Mouse (Mus musculus) cerebellum, postnatal 36 days (tissue): Measurements from ENCODE around the gene Barx2.
"Not testable (repeated sequence)": the region's sequence is repeated elsewhere in the genome, so short reads cannot be mapped to it uniquely, and the experiment has no call there.

Source experiments
- DNase-seq, 2 experiments: peaks; one replicate each; pipeline ENCODE4 v3.0.0; 2021 to 2022; ENCODE audit warnings: mixed read lengths in 2 of 2

Barx2 gene

GRCm38 (mm10) chr9:31912921-31913738, at the start of gene Barx2:
Barx2 (minus strand) TSS chr9:31913462.
- DNase-seq, result peak; percentile 12 to 16

- peak in 1 of 2 experiments; percentile 5 for DNase-seq
These were observed 49.0 kb upstream of the Barx2 start for GRCm38 (mm10) chr9:31962265-31962664.

DNA sequence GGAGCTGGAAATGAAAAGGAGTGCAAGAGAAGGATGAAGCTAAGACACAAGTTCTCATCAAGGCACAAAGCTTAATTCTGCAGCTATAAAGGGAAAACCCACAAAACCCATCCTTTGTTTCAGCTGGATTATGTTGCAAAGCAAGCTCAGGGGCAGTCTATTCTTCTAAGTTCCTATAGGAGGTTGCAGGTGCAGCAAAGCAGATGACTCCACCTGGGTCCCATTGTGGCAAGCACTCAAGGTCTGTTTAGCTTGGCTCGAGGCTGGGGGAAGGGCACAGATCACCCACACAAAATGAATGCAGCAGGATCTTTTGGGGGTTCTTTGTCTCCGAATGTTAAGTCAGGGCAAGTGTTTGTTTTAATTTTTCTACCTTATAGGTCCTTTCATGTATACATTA, 47.2 kb upstream of the Barx2 start:
- DNase-seq, result no peak

- no peak for DNase-seq
These were observed 44.9 kb upstream of the Barx2 start for GRCm38 (mm10) chr9:31958120-31958519.

- DNase-seq, result no peak
These were observed 37.2 kb upstream of the Barx2 start for GRCm38 (mm10) chr9:31950506-31950905.

- DNase-seq, result no peak
These were observed 35.8 kb upstream of the Barx2 start for GRCm38 (mm10) chr9:31949031-31949430.

DNA sequence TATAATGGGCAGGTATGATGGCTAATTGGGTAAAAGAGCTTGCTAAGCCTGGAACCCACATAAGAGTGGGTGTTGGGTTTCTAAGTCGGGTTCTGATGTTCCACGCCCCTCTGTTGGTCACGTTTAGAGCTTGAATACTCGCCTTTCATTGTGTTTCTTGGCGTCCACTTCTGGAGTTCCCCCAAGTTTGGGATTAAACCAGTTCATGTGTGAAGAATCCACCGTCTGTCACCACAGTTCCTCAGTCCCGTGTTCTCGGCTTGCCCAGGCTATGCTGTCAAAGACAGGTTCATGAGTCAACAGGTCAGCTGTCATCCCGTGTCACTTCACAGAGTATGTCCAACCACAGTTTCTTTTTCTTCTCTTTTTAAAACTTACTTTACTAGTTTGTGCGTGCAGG, 33.8 kb upstream of the Barx2 start:
- DNase-seq, result peak in 1 of 2 experiments; percentile 5

GRCm38 (mm10) chr9:31942334-31942733, 29.1 kb upstream of the Barx2 start:
- no peak for DNase-seq

DNA sequence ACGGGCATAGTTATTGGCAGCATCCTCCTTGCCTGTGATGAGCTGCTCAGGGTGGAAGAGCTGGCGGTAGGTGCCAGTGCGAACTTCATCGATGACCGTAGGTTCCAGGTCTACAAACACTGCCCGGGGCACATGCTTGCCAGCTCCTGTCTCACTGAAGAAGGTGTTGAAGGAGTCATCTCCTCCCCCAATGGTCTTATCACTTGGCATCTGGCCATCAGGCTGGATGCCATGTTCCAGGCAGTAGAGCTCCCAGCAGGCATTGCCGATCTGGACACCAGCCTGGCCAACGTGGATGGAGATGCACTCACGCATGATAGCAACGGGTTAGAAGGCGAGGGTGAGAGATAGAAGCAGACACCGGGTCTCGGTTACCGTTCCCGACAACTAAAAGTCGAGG, 23.2 kb upstream of the Barx2 start:
- not testable (repeated sequence) for DNase-seq

DNA sequence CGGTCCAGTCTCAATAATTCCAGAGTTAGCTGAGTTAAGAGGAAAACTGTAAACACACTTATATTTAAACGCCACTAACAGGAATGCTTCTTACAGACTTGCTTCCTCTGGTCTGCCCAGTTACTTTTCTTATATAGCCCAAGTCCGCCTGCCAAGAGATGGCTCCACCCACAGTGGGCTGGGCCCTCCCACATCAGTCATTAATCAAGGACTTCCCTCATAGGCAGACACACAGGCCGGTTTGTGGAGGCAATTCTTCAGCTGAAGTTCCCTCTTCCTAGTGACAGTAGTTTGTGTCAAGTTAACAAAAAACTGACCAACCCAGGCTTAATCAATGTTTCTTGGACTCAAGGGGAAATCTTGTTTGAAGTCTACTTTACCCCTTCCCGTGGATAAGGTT, 18.4 kb upstream of the Barx2 start:
- DNase-seq, result no peak

- no peak for DNase-seq
These were observed 18.0 kb upstream of the Barx2 start for GRCm38 (mm10) chr9:31931255-31931654.

DNA sequence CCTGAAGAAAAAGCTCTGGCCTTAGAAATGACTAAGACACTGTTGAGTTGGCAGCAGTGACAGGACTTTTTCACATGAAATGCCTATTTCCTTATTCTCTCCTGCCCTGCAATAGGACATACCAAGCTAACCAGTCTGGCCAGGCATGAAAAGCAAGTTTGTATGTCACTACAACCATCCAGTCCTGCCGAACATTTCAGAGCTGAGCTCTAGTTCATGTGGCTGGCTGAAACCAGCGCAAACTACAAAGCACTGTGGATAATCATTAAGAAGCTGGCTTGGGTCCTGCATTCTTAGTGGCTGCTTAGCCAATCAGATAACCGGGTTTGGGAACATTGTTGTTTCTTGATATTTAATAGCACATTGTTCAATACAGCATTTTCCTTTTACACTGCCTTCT, 13.5 kb upstream of the Barx2 start:
- DNase-seq, result no peak

- peak; percentile 66 to 72 for DNase-seq
These were observed 12.8 kb upstream of the Barx2 start for GRCm38 (mm10) chr9:31925830-31926624.

DNA sequence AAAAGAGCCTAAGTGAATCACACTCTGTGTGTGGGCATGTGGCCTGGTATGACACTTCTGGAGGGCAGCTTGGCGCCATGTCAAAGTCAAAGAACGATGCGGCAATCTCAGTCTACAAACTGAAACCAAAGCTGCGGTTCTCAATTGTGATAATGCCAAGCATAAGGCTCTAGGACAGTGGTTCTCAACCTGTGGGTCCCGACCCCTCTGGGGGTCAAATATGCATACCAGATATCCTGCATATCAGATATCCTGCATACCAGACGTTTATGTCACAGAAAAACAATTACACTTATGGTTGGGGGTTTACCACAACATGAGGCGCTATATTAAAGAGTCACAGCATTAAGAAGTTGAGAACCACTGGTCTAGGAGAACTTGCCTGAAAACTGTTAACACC, 10.3 kb upstream of the Barx2 start:
- DNase-seq, result no peak

DNA sequence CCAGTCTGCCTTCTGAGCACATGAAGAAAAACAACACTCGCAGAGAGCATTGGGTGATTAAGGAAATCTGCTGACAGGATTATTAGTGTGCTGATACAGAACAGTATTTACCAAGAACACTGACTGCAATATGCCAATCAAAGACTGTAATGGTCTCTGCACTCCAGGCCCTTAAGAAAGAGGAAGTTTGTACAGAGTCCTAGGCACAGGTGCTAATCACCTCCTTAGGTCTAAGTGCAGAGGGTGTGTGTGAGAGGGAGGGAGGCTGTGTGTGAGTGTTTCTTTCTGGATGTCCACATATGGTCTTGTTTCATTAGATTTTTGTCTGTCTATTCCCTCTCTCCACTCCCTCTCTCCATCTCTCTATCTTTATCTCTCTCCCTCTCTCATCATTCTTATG, 6.5 kb upstream of the Barx2 start:
- DNase-seq, result no peak

GRCm38 (mm10) chr9:31916421-31916820, 3.2 kb upstream of the Barx2 start:
- DNase-seq, result no peak

DNA sequence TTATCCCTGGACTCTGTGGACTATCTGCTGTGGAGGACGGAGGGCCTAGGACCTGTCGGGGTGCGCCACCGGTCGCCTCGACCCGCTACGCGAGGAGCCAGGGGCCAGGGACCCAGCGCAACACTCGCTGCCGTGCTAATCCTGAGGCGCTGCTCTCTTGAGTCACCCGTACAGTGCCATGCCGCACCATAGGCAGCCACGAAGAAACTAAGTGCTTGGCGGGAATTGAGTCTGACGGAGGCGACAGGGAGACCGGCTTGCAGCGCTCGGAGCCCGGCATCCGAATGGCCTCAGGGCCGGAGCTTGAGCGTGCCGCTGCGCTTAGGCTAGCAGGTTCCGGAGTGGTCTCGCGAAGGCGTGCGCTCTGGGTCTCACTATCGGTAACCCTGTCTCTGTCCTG, 1.6 kb upstream of the Barx2 start:
- DNase-seq, result no peak

GRCm38 (mm10) chr9:31913739-31914591, 703 bp upstream of the Barx2 start:
- DNase-seq, result no peak

GRCm38 (mm10) chr9:31912553-31912920, 725 bp downstream of the Barx2 start:
- DNase-seq, result no peak

DNA sequence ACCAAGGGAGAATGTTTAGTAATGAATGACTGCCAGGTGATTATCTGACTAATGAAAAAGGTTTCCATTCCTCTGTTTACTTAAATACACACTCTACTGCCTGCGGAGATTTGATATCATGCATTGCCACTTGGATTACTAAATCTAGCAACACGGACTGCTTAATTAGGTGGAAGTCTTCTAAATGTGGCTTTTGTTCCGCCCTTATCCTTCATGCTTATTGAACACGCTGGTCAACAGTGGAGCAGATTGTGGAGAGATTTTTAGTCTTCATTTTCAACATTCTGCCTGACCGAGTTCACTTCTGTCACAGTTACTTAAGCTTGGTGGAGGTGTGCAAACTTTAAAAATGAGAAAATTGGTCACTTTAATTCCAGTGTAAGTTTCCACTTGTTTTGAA, 3.0 kb downstream of the Barx2 start:
- no peak for DNase-seq

- DNase-seq, result no peak
These were observed 11.5 kb downstream of the Barx2 start for GRCm38 (mm10) chr9:31901781-31902180.

DNA sequence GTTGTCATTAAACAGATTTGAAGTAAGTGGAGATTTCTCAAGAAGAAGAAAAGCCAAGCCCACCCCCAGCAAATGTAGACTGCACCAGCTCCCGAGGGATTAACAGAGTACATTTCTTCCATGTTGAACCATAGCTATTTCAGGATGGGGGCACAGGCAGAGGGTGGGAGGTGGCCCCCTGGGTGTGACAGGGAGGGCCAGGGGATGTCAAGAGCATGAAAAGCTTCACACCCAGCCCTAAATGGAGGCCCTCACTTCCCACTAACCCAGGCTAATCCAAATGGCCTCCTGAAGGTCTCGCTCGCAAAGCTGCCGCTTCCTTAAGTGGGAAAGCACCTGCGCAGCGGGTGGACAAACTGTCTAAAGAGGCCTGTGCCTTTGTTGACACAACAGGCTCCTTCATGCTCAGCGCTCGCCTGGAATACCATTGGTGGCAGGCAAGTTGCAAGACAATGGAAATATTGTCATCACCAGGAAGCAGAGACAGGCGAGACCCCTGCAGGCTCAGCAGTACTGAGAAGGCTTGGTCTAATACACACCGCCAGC, 18.4 kb downstream of the Barx2 start:
- DNase-seq, result no peak

- no peak for DNase-seq
These were observed 24.9 kb downstream of the Barx2 start for GRCm38 (mm10) chr9:31888333-31888732.
